Mouse (Mus musculus): ENCODE measurements around the gene Cables2. TPM values are rescaled to one million over a fixed set of nuclear protein-coding genes. Genes with fewer than 3 reads are reported as not detected.
A peak's percentile ranks its signal among the peaks of the same experiment; 100 is the strongest.
"Not testable (repeated sequence)": the region's sequence is repeated elsewhere in the genome, so short reads cannot be mapped to it uniquely, and the experiment has no call there.

Gene Cables2
- polyA plus RNA-seq, 1 experiment from 2014 or later: 12.4 TPM

DNA sequence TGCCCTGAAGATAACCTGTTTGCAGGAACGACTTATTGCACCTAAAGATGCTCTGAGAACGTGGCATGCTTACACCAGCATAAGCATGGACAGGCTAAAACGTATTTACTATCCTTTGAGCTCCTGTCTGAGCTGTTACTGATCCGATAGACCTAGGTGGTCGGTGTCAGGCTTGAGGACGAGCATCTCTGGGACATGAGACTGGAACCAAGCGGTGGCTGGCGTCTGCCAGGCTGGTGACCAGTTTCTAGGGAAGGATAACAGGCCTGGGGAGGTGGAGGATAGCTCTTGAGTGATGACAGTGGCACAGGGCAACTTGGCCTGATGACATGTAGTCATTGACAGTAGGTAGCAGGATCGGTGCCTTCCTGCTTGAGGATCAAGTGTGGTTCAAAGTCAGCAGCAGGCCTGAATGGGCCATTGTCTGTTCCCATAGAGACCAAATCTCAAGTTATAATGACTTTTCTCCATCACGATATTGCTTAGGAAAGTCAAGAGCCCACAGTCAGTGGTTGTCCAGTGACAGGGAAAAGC is 14.3 kb downstream of the Cables2 start:
- H3K27ac ChIP-seq; DNase-seq (ENCODE audit: low spot score); H3K27me3 ChIP-seq (ENCODE audit: insufficient read depth, poor library complexity, severe bottlenecking); H3K9me3 ChIP-seq; H3K4me3 ChIP-seq: not testable (repeated sequence)
- 74% methylated on average over 10 of the region's 10 CpGs for WGBS
- peaks cover 59% of the 10 kb centered on the region for H3K36me3 ChIP-seq
- H3K4me1 ChIP-seq: peaks cover 33% of the 10 kb centered on the region

DNA sequence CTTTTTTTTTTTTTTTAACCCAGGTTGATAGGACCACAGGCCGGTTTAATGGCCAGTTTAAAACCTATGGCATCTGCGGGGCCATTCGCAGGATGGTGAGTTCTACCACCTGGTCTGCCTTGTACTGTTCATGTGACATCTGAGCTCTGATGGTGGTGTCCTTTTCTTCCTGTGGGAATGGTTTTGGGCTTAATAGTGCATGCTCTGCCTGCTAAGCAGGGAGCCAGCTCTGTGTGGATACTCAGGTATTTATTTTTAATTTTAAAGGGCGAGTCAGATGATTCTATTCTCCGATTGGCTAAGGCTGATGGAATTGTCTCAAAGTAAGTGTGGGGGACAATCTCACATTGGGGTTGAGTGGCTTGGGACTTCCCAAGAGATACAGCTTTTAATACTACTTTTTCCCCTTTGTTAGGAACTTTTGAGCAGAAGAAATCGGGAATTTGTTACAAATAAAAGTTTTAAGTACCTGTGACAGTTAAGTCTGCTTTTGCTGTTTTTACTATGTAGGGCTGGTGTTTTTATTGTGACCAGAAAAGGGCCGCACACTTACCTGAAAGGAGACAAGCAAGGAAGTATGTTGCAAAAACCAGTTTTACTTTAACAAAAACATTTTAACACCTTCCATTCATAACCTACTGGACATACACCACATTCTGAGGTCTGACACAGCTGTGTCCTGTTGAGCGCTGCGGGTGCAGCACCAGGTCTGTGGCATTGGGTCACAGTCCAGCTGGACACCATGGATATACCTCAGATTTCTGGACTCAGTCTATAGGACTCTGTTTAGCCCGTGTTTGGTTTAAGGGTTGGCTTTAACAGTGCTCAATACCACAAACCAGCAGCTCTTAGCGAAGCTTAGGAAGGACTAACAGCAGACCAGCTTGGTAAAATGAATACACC is 15.1 kb downstream of the Cables2 start:
- Histone ChIP-seq H3K27me3 (ENCODE audit: insufficient read depth, poor library complexity, severe bottlenecking) (no peaks in the 10 kb centered on the region), H3K27ac (peak overlapping the region; percentile 91), H3K4me3 (peak overlapping the region; percentile 88), H3K4me1 (peaks cover 33% of the 10 kb centered on the region), H3K36me3 (peaks cover 50% of the 10 kb centered on the region), H3K9me3 (no peaks in the 10 kb centered on the region)
- no peak for DNase-seq (ENCODE audit: low spot score)
- 53% methylated on average over 11 of the region's 11 CpGs for WGBS

DNA sequence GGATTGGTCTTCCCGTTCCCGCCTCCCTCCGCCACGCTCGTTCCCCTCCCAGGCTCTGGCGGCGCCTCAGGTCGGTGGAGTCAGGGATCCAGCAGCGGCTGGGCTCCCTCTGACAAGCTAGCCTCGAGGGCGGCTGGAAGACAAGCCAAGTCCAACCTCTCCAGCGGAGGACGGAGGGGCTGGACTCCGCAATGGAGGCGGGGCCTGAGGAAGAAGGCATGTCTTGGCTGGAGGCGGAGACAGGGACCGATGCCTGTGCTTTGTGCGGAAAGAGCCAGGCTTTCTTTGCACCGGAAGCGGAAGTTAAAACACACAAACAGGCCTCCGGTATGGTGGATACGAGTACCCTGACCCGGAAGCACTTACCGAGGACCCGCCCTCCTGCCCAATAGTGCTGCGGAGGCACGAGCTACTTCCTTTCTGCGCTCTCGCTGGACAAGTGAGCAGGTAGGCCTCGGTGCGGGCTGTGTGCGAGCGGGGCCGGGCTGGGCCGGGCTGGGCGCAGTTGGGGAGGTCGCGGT is 16.2 kb downstream of the Cables2 start, which contains the start of gene Rps21:
Gene Rps21 (plus strand): TSS at position 377 of the 521 bp plus-strand sequence.
- Histone ChIP-seq H3K4me3 (peak within 1 kb of the TSS; percentile 88), H3K9me3 (no peaks in the 10 kb centered on the region), H3K4me1 (peaks cover 24% of the 10 kb centered on the region), H3K27ac (peak within 1 kb of the TSS; percentile 92), H3K36me3 (peaks cover 40% of the 10 kb centered on the region), H3K27me3 (ENCODE audit: insufficient read depth, poor library complexity, severe bottlenecking) (no peaks in the 10 kb centered on the region)
- DNase-seq (ENCODE audit: low spot score): peak; percentile 100
- WGBS: under 1% methylated on average over 38 of the region's 38 CpGs

DNA sequence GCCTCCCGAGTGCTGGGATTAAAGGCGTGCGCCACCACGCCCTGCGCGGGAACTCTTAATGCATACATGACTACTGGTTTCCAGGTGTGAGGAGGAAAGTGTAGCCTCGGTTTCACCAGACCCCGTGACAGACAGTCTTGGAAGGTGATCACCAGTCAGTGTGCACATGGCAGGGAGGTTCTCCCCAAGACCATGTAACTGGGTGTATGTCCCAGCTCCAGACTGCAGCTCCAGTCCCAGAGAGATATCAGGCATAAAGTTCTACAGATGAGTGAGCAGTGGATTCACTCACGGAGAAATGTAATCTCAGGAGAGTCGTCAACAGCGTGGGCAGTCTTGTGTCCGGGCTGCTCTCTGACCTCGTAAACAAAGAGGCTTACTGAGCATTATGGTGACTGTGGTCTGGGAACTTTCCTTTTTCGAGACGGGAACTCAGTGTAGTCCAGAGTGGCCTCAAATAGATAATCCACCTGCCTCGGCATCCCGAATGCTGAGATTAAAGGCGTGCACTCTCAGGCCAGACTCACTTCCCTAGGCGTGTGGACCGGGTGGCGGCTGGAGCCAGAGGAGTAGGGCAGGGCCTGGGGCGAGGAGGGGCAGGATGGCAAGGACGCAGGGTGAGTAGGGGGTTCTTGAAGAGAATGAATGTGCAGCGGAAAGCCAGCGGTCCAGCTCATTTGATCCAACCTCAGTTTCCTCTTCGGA is 16.8 kb downstream of the Cables2 start:
- Histone ChIP-seq H3K36me3 (peaks cover 34% of the 10 kb centered on the region), H3K4me1 (peaks cover 23% of the 10 kb centered on the region), H3K4me3 (peak overlapping the region; percentile 88), H3K9me3 (no peaks in the 10 kb centered on the region), H3K27ac (peak overlapping the region; percentile 92), H3K27me3 (ENCODE audit: insufficient read depth, poor library complexity, severe bottlenecking) (no peaks in the 10 kb centered on the region)
- WGBS: 23% methylated on average over 26 of the region's 26 CpGs
- no peak for DNase-seq (ENCODE audit: low spot score)

DNA sequence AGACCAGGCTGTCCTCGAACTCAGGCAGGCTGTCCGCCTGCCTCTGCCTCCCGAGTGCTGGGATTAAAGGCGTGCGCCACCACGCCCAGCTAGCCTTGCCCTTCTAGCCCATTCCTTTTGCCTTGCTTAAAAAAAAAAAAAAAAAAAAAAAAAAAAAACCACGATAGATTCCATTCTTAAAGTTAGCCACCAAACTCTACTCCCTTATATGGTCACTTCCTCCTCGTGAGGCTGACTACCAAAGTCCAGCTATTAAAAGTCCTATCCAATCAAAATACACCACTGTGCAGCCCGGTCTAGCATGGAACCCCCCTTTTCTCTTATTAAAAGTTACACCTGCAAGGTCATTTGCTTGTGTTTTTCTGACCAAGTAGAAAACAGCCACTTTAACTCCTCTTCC is 17.6 kb downstream of the Cables2 start:
- H3K4me3 ChIP-seq: peak overlapping the region; percentile 88
- WGBS: 93% methylated on average over 9 of the region's 9 CpGs
- no peak for DNase-seq (ENCODE audit: low spot score)
- H3K9me3 ChIP-seq: no peaks in the 10 kb centered on the region
- H3K27ac ChIP-seq: peak overlapping the region; percentile 92
- no peaks in the 10 kb centered on the region for H3K27me3 ChIP-seq (ENCODE audit: insufficient read depth, poor library complexity, severe bottlenecking)
- peaks cover 28% of the 10 kb centered on the region for H3K36me3 ChIP-seq
- H3K4me1 ChIP-seq: peaks cover 24% of the 10 kb centered on the region

DNA sequence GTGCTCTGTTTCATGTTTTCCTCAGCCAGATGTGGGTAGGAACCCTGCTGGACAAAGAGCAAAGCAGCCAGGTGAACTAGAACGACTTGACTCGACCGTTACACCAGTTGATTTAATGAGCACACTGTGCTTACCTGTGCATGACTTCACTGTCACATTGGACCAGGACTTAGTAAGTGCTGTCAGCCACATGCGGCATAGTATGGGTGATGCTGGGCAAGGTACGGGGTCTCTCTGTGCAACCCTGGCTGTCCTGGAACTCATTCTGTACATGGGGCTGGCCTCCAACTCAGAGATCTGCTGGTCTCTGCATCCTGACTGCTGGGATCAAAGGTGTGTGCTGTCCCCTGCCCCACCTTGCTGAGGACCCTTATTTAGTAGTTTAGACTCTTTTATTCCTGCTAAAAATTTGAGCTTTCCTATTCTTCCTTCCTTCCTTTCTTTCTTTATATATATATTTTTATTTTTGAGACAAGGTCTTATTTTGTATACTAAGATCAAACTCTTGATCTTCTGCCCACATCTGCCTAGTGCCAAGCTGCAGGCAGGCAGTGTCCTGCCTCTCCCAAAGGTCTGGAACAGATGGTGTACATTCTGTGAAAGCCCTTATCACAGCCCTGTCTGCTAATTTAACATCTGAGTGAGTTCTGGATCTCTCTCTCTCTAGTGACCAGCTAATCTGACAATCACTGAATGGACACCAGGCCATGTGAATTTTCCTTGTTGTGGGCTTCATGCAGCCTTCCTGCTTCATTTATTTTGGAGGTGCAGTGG is 18.7 kb downstream of the Cables2 start:
- no peak for DNase-seq (ENCODE audit: low spot score)
- peaks cover 17% of the 10 kb centered on the region for H3K36me3 ChIP-seq
- no peaks in the 10 kb centered on the region for H3K9me3 ChIP-seq
- peaks cover 25% of the 10 kb centered on the region for H3K4me1 ChIP-seq
- no peak overlapping the region for H3K27ac ChIP-seq
- no peaks in the 10 kb centered on the region for H3K27me3 ChIP-seq (ENCODE audit: insufficient read depth, poor library complexity, severe bottlenecking)
- no peak overlapping the region for H3K4me3 ChIP-seq
- 92% methylated on average over 5 of the region's 5 CpGs for WGBS

DNA sequence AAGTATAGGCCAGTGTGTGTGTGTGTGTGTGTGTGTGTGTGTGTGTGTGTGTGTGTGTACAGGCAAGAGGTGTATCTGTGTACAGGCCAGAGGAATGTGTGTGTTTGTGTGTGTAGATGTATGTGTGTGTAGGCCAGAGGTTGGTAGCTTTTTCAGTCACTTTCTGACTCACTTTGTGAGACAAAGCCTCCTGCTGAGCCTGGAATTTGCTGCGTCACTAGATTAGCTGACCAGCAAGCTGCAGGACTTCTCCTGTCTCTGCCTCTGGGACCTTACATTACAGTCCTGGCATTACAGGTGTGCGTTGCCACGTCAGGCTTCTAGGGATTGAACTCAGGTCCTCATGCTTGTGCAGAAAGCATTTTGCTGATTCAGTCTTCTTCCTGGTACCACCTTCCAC is 21.5 kb downstream of the Cables2 start:
- Histone ChIP-seq H3K4me1 (peaks cover 25% of the 10 kb centered on the region), H3K27me3 (ENCODE audit: insufficient read depth, poor library complexity, severe bottlenecking) (no peaks in the 10 kb centered on the region), H3K9me3 (no peaks in the 10 kb centered on the region), H3K27ac (no peak overlapping the region), H3K4me3 (no peak overlapping the region), H3K36me3 (no peaks in the 10 kb centered on the region)
- 55% methylated on average over 3 of the region's 3 CpGs for WGBS
- no peak for DNase-seq (ENCODE audit: low spot score)

DNA sequence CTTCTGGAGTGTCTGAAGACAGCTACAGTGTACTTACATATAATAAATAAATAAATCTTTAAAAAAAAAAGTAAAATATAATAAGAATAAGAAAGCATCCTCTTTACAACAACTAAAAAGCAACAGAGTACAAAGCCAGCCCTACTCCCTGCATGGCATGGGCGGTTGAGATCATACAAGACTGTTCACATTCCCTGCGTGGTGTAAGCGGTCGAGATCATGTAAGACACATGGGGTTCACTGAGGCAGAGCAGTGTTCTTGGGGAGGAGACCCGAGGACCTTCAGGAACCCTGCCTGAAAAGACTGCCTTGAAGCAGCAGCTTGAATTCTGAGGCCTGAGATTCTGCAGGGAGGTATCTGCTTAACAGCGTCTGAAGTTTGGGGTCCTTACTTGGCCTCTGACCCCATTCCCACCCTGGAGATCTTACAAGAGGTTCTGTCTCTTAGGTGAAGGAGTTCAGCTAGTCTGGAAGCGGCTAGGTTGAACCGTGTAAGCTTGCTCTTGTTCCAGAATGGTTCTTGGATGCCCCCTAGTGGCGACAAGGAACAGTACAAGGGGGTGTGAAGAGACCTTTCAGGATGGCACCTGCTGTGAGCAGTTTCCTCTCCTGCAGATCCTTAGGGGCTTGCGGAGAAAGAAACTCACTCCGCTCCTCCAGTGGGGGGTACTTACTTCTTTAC is 22.2 kb downstream of the Cables2 start:
- Histone ChIP-seq H3K27ac (0 out of 2 replicates have a peak overlapping the region, but pooled peaks have one; percentile 1), H3K9me3 (no peaks in the 10 kb centered on the region), H3K4me3 (no peak overlapping the region), H3K27me3 (ENCODE audit: insufficient read depth, poor library complexity, severe bottlenecking) (no peaks in the 10 kb centered on the region), H3K36me3 (no peaks in the 10 kb centered on the region), H3K4me1 (peaks cover 18% of the 10 kb centered on the region)
- WGBS: 29% methylated on average over 11 of the region's 11 CpGs
- DNase-seq (ENCODE audit: low spot score): peak; percentile 92

DNA sequence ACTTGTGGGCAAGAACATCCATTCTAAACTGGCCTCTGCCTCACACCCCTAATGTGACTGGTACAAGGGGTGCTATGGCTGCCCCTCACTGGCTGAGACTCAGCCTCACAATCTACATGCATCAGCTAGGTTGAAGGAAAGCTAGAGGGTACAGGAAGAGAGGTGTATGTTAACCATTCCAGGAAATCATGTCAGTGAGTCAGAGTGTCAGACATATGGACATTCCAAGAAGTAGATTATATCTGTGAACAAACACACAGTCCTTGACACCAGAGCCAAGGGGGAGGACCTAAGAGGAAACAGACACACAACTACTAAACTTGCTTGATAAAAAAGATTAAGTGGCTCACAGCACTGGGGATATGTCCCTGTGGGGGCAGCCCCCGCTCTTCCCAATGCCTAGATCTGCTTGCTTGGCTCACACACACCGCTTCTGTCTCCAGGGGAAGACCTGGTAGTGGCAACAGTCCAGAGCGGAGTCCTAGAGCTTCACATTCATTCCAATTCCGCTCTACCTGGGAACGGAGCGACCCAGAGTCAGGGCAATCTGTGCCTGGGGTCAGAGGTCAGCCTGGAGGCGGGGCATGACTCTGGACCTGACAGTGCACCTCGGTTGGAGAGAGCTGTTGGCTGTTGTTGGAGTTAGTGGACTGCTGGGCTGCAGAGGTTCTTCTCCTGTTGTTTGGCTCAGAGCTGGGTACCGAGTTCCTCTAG is 24.2 kb downstream of the Cables2 start:
- WGBS: 67% methylated on average over 9 of the region's 9 CpGs
- no peaks in the 10 kb centered on the region for H3K36me3 ChIP-seq
- H3K4me3 ChIP-seq: no peak overlapping the region
- DNase-seq (ENCODE audit: low spot score): no peak
- H3K27me3 ChIP-seq (ENCODE audit: insufficient read depth, poor library complexity, severe bottlenecking): no peaks in the 10 kb centered on the region
- H3K27ac ChIP-seq: peak overlapping the region; percentile 44; the same call in 1 of the 2 replicates
- H3K9me3 ChIP-seq: no peaks in the 10 kb centered on the region
- peaks cover 14% of the 10 kb centered on the region for H3K4me1 ChIP-seq

DNA sequence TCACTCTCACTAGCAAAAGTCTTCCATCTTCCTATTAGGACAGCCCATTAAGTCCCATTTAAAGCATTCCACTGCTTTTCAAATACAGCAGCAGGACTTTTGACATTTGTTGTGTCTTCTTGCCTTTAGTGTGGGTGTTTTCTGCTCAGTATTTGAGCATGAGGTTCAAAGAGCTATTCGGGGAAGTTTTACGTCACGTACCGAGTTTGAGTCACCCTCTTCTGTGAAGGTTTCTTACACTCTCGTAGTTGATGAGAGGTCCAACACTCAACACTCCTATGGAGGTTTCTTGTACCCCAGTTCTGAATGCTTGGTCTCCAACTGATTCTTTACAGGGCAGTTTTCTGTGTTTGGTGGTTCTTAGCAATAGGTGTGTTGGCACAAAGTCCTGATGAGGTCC is 25.4 kb downstream of the Cables2 start:
- Histone ChIP-seq H3K4me1 (peaks cover 14% of the 10 kb centered on the region), H3K27ac (no peak overlapping the region), H3K27me3 (ENCODE audit: insufficient read depth, poor library complexity, severe bottlenecking) (no peaks in the 10 kb centered on the region), H3K9me3 (no peaks in the 10 kb centered on the region), H3K36me3 (no peaks in the 10 kb centered on the region), H3K4me3 (no peak overlapping the region)
- WGBS: 84% methylated on average over 5 of the region's 5 CpGs
- DNase-seq (ENCODE audit: low spot score): no peak

DNA sequence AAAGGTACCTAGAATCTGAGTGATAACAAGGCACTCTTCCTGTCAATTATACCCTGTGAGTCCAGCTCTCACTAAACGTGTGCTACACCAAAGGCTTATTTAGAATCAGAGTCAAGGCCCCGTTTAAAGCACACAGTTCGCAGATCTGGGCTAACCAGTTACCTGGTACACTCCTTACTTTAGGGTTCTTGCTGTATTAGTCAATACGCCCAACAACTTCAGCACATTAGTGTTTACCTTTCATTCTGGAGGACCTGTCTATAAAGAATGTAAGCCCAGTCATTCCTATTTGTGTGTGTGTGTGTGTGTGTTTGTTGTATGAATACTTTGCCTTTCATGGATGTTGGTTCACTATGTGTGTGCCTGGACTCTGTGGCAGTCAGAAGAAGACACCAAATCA is 30.2 kb downstream of the Cables2 start:
- Histone ChIP-seq H3K27me3 (ENCODE audit: insufficient read depth, poor library complexity, severe bottlenecking) (no peaks in the 10 kb centered on the region), H3K27ac (no peak overlapping the region), H3K4me1 (peaks cover 10% of the 10 kb centered on the region), H3K36me3 (no peaks in the 10 kb centered on the region), H3K4me3 (no peak overlapping the region), H3K9me3 (no peaks in the 10 kb centered on the region)
- 80% methylated on average over 4 of the region's 4 CpGs for WGBS
- DNase-seq (ENCODE audit: low spot score): no peak
